Mouse (Mus musculus): ENCODE measurements around the gene Cisd2. TPM values are rescaled to one million over a fixed set of nuclear protein-coding genes. Genes with fewer than 3 reads are reported as not detected.

The Cisd2 gene
- 37.1 and 72.1 TPM in 2 replicates for total RNA-seq (2015; ENCODE audit: low replicate concordance)
- 24.4 and 40.6 TPM in 2 replicates for total RNA-seq (2017; ENCODE audit: low replicate concordance)

DNA sequence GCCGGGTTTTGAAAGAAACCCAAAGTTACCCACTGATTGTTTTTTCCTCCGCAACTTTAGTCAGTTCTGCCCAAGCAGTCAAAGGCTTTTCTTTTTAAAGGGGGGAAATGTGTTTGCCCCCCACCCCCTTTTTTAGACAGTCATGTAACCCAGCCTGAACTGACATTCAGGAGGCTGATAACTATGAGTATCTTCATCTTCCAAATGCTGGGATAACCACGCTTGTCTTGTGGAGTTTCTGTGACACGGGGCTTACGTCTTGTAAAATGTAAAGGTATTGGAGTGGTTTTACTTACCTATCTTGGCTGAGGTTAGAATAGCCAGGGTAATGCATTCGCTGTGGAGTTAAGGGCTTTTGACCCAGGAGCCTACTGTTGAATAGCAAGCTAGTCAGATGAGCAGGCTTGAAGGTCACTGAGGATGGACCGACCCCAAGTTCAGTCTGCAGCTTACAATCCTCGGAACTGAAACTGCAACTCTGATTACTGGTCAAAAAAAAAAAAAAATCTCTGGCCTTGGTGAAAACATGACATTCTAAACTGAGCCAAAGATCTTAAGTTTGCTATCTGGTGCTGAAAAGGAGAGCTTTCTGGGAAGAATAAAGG is at the start of gene Cisd2:
Gene Cisd2 (minus strand): TSS at position 318 of the 605 bp plus-strand sequence.
- ATAC-seq (replicated peaks; ENCODE audit: low FRiP score, poor library complexity, severe bottlenecking): no peak

DNA sequence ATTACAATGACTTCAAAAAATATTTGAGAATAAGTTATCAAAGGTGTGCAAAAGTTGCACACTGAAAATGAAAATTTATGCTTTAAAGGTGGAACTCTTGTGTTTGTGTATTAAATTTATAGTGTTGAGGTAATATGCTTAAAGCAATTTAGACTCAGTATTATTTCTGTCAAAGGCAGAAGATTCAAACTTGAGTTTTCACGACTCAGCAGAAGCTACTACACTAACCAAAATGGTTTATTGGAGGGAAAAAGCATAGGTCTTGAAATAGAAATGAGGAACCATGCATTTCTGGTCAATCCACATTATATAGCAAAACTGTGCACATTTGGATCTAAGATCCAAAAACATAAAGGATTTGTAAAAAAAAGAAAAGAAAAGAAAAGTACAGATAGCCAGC is 47.1 kb upstream of the Cisd2 start:
- ATAC-seq (replicated peaks; ENCODE audit: low FRiP score, poor library complexity, severe bottlenecking): no peak

DNA sequence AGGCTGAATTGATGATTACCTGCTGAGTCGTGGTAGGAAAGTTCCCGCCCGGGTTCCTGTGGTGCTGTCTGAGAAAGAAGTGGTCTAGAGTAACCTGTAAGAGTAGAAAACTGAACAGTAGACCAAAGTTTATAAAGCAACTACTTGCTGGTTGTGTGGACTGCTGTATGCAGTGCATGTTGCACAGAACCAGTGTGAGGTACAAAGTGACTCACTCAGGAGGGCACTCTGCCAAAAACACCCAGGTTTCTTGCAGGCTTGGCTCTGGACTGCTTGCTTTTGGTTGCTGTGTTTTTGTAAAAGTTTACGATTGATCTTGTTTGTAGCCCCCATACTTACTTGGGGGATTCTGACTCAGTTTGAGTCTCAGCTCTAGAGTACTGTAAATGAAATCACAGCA is 46.2 kb upstream of the Cisd2 start:
- ATAC-seq (replicated peaks; ENCODE audit: low FRiP score, poor library complexity, severe bottlenecking): no peak

DNA sequence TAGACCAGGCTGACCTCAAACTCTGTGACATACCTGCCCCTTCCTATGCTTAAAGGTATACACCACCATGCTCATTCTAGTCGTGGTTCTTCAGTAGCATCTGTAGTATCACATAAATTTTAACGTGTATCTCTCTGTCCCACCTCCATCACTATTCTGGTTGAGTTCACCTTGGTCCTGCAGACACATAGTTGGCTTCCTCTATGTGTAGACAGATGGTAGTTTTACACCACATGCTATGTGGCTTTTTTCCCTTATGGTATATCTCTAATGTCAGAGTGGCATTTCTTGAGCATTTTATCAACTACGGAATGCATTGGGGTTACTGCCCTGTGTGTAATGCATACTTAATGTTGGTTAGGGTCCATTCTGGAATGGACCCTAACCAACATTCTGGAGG is 45.4 kb upstream of the Cisd2 start:
- no peak for ATAC-seq (replicated peaks; ENCODE audit: low FRiP score, poor library complexity, severe bottlenecking)

DNA sequence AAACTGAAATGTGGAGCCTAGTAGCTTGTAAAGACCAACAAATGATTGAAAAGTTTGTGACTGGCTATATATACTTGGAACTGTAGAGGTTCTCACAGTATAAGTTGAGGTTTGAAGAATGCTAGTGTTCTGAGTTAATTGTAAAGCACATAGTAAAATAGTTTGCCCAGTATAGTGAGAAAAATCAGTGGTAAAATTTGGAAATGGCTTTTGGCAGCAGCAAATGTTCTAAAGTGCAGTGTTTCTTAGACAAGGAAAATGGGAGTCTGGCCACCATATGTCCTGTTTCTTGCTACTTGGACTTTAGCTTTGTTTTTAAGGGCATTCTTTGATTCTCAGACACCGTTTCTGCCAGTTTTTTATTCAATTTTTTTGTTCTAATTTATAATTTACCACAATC is 44.7 kb upstream of the Cisd2 start:
- ATAC-seq (replicated peaks; ENCODE audit: low FRiP score, poor library complexity, severe bottlenecking): no peak

DNA sequence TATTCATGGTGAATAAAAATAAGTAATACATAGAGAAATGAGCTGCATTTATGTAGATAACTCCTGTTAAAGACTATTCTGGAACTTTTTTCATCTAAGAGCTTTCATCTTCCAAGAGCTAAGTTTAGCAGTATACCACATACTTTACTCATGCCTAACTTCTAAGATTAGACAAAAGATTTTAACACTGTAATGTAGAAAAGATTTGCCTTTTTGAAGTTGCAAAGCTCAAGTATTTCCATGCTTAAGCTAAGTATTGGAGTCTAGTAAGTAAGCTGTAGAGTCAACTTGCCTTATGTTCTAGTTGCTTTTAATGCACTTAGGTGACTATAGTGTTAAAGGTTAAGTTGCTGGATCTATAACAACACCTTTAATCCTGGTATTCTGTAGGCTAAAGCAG is 35.3 kb upstream of the Cisd2 start:
- no peak for ATAC-seq (replicated peaks; ENCODE audit: low FRiP score, poor library complexity, severe bottlenecking)

DNA sequence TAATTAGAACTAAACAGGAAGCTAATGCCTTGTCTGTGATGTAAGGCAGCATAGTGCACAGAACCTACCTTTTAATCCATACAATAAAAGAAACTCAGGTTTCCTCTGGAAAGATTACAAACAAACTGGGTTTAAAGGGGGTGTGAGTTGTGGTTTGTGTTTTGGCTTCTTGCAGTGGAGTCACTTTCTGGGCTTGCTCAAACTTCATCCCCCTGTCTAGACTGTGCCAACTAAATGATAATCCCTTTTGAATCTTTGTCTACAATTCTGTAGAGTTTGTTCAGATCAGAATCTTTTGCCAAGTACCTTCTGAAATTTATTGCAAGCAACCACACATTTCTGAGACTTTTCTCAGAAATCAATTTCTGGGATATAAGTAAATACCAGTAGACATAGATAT is 21.2 kb upstream of the Cisd2 start:
- no peak for ATAC-seq (replicated peaks; ENCODE audit: low FRiP score, poor library complexity, severe bottlenecking)

DNA sequence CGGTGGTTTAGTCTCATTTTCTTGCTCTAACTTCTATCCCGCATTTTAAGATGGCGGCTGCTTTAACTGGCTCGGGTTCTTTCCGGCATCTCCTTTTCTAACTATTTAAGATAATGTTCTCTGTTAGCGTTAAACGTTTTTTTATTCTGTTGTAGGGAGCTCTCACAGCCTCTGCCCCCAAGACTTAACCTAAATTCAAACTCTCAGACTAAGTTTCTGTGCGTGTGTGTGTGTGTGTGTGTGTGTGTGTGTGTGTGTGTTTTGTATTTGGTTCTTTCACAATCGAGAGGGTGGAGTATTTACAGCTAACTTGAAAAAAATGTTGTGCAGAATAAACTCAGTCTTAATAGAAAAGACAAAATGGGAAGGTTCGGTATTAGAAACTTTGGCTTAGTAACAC is 16.9 kb upstream of the Cisd2 start:
- ATAC-seq (replicated peaks; ENCODE audit: low FRiP score, poor library complexity, severe bottlenecking): 0 out of 2 replicates have a peak, but pooled peaks have one; percentile 22

DNA sequence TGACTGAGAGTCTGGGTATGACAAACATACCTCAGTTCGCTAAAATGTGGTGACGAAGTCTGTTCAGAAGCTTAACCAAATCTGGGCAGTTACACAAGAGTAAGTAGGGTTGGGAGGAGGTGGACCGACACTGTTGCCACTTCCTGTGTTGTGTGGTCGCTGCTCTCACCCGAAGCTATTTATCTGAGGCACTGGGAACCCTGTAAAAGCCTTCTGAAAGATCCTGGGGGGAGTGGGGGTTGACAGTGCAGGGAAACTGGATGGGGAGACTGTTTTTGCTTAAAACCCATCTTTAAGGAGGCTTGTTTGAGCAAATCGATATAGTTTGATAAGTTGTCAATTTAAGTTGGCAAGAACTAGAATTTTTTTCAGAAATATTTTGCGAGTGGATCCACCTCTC is 16.5 kb upstream of the Cisd2 start:
- peak; percentile 48 for ATAC-seq (replicated peaks; ENCODE audit: low FRiP score, poor library complexity, severe bottlenecking)

DNA sequence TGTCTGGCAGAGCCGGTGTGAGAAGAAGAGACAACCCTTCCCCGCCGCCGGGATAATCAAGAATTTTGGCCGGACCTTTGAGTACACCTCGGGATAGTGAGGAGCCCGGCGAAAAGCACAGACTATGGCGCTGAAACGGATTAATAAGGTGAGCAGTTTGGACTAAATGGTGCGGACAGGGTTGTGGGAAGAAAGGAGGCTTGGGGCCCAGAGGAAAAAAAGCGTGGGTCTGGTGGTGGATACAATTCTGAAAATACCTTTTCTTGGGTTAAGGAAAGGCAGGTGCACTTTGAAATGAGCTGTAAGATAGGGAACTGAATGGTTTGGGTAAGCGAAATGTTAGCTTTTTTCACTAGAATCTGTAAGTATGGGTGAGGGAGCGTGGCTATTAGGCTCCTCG is 15.9 kb upstream of the Cisd2 start:
- ATAC-seq (replicated peaks; ENCODE audit: low FRiP score, poor library complexity, severe bottlenecking): no peak

DNA sequence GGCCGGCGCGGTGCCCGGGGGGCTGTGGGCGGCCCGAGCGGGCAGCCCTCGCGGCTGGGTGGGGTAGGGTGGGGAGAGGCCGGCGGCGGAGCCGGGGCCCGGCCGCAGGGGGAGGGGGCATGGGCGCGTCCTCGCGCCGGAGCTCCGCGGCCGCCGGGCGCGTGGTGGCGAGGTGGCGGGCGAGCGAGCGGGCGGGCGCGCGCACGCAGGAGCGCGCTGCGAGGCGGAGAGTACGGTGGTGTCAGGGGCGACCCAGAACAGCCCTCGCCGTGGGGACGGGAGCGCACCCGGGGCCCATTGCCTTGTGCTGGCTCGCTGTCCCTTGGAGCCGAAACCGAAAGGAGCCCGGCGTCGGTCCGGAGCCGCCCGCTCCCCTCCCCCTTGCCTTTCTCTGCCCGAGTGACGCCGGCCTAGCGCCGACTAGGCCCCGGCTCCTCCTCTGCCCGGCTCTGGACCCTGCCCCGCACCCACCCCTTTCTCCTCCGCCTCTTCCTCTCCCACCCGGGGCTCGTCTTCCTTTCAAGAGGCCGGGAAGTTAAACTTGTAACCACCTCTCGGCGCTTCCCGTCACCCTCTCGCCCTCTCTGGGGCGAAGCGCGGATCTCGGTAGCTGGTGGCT is 15.3 kb upstream of the Cisd2 start:
- ATAC-seq (replicated peaks; ENCODE audit: low FRiP score, poor library complexity, severe bottlenecking): peak; percentile 5

DNA sequence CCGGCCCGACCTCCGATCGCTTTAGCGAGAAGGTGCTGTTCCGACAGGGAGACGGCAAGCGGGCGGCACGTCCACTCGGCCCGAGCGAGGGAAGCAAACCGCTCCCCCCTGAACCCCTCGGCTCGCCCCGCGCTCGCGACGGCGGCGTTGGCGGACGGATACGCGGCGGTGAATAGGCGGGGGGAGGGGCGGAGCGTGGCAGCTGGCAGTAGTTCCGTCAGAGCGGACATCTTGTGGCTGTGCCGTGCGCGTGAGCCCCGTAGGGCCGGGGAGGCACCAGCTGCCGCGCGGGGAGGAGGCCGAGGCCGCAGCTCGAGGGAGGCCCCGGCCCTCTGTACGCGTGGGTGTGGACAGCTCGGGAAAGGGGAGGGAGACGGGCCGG is 14.8 kb upstream of the Cisd2 start:
- peak; percentile 53 for ATAC-seq (replicated peaks; ENCODE audit: low FRiP score, poor library complexity, severe bottlenecking)

DNA sequence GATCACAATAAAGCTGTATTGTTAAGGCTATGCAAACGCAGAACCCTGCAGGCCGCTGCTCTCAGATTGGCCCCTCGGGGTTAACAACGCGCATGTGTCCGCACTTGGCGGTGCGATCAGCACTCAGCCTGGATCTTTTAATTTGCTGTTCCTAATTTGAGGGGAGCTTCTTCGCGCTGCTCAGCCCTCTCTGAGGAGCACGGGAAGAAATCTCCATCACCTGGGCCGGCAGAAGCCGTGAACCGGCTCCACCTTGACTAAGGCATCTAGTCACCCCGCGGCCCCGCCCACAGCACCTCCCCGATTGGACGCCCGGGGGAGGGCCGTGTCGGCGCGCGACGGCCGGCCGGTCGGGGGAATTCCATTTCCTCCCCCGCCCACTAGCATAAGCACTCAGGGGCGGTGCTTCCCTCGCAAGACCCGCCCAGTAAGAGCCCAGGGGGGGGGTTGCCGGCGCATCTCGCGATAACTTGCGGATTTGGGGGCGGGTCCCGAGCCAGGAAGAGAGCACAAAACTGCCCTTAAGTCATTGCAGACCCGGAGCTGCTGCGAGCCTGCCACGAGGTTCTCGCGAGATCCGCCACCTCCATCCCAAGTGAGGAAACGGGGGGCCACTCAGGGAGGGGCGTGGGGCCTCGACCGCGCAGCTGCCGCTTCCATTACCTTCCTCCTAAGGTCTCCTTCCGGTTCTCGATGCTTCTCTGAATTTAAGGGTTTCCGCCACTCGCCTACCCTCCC is 14.2 kb upstream of the Cisd2 start, which contains the start of gene Ube2d3:
Gene Ube2d3 (plus strand): TSS at position 392 of the 738 bp plus-strand sequence.
- ATAC-seq (replicated peaks; ENCODE audit: low FRiP score, poor library complexity, severe bottlenecking): peak; percentile 83

DNA sequence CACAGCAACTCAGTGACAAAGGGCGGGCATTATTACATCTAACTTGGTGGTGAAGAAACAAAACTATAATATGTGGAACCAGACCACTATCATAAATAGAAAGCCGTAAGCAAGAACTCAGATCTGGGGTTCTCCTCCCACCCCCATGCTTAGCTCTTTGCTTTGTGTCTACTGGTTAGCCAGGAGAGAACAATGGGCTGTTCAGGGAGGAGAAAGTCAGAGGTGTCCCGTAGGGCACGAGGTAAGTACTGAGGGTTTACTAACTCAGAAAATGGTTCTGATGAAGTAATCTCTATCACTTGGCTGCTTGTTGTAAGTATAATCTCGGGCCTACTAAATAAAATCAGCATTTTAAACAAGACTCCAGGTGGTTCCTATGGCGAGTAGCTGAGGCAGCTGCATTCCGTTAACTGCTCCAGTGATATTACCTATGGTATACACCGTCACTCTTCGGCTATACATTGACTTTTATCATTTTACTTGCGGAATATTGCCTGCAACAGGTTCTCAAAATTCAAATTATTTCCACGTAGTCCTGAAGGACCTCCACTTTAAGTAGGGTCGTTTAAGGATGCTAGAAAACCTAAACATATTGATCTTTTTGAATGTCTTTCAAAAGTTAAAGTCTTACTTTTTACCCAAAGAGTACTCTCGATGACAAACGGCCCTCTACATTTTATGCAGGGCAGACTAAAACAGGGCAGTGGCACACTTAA is 13.3 kb upstream of the Cisd2 start:
- no peak for ATAC-seq (replicated peaks; ENCODE audit: low FRiP score, poor library complexity, severe bottlenecking)

DNA sequence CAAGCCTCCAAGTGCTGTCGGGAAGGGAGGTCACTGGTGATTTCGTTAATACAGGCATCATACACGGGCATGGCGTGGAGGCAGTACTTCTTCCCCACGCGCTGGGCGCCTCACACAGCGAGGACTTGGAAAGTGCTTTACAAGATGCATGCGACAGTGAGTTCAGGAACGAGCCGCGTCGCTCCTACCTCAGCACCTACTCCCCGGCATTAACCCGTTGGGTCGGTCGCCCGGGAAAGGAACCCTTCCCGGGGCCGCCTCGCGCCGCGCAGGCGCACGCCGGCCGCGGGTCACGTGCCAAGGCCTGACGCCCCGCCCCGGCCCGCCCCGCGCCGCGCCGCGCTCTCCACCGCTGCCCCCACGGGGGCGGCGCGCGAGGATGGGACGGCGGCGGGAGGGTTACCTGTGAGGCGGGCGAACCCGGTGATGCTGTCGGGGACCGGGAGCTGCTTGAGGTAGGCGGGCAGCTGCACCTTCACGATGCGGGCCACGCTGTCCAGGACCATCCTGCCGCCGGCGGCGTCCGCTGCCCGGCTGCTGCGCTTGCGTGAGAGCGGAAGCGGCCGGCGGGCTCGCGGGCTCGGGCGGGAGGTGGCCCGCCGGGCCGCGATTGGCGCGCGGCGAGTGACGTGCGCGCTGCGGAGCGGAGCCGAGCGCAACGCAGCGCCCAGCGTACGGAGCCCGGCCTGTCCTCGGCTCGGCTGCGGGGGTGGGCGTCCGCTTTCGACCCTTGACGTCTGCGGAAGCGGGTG is 693 bp downstream of the Cisd2 start:
- ATAC-seq (replicated peaks; ENCODE audit: low FRiP score, poor library complexity, severe bottlenecking): peak; percentile 88

DNA sequence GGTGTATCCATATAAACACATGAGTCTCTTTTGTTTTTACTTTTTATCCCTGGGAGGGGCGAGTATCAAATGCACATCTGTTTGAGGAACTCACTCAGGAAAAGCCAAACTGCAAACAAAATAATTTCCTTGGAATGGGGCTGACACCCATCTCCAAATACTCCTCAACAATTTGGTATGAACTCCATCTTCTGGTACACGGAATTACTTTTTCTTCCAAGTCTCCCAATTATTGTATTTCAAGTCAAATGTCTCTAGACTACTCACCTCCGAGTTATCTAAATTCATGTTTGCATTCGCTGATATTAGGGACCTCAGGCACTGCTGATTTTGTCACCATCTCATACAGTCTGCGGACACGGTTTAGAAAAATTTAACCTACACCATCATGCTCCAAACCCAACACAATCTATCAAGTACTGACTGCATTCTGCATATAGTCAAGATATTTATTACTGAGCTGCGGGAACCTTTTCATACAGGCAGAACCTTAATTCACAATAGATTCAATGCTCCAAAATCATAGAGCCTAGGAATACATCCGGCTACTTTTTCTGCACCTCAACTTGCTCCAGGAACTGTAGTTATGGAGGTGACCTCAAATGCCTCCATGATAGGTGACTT is 1.4 kb downstream of the Cisd2 start:
- ATAC-seq (replicated peaks; ENCODE audit: low FRiP score, poor library complexity, severe bottlenecking): peak; percentile 23; the same call in 1 of the 2 replicates

DNA sequence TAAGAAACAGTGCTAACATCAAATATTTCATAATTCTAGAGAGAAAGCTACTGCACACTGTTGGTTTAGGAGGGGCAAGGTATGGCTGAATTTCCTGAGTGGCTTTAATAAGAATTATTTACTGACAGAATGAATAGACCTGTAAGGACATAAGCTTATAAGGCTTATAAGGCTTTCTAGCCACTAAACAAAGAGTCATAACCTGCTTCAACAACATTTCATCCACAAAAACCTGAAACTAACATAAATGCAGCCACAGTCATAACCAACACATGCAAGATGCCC is 2.5 kb downstream of the Cisd2 start:
- ATAC-seq (replicated peaks; ENCODE audit: low FRiP score, poor library complexity, severe bottlenecking): no peak

DNA sequence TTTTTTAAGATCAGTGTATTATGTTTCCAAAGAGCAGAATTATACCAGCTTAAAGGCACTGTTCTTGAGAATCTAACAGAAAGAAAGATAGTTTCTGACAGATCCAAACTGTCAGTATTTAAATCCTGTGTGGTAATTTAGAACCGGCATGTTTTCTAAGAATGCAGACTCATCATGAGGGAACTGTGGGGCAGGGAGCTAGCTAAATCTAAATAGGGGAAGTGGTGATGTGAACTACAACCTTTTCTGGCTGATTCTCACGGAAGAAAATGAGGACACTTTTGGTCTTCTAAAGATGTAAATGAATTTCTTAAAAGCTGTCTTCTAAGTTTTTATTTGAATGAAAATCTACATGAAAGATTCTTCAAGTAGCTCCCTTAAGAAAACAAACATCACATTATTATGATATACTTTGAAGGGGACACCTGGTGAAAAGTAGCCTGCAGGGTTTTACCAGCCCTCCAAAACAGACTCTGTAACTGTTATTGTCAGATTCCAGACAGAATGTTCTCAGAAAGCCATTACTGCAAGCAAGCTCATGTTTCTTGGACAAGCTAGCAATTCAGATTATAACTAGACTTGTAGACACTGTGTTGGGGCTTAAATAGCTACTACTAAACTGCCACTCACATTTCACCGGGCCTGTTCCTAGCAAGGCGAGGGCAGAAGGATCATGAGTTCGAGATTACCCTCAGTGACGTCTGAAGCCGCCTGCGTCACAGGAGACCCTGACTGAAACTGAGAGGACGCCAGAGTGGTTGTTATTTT is 3.0 kb downstream of the Cisd2 start:
- no peak for ATAC-seq (replicated peaks; ENCODE audit: low FRiP score, poor library complexity, severe bottlenecking)

DNA sequence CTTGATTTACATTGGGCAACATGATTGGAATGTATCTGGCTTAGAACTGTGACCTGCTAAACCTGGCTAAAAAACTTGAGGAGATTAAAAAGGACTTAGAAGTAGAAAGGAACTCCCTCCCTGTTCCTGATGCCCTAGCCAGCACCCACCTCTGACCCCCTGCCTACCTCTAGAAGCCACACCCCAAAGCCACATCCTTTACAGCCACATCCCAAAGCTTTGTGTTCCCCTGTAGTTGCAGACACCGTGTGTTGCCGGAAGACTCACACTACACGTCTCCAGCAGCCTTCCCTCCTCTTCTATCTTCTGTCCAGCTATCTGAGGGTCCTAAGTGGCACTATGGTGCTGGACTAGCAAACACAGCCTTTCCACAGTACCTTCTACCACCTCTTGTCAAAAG is 5.9 kb downstream of the Cisd2 start:
- no peak for ATAC-seq (replicated peaks; ENCODE audit: low FRiP score, poor library complexity, severe bottlenecking)

Data from erythroid progenitor cell, adult 5-6 weeks (primary cell).